Mouse (Mus musculus) hindbrain, embryonic 11.5 days (tissue): ENCODE measurements around the gene Olfr612. TPM values are rescaled to one million over a fixed set of nuclear protein-coding genes. Genes with fewer than 3 reads are reported as not detected.
"Not testable (repeated sequence)": the region's sequence is repeated elsewhere in the genome, so short reads cannot be mapped to it uniquely, and the experiment has no call there.

ENCODE experiments used
- ATAC-seq: fragments of 200-750 bp; cut with Nextera tagmentation; 2 replicates; pipeline ENCODE4 v1.8.0; 2017; ENCODE audit warnings: mild to moderate bottlenecking, moderate TSS enrichment, moderate library complexity; ENCODE audit not compliant: low FRiP score
- DNase-seq: peaks from one replicate; pipeline ENCODE4 v3.0.0-alpha.2; 2015; ENCODE audit warnings: low spot score
- H3K27ac ChIP-seq: fragments of 300-500 bp; sonication (generic); 2 replicates; pipeline ENCODE4 v1.5.1; 2014; ENCODE audit warnings: mild to moderate bottlenecking, low read depth, low read length
- H3K27me3 ChIP-seq: fragments of 300-500 bp; sonication (generic); 2 replicates; pipeline ENCODE4 v1.6.1; 2014; ENCODE audit warnings: mild to moderate bottlenecking, low read length, moderate library complexity, mixed read lengths; ENCODE audit not compliant: control insufficient read depth, insufficient read depth
- H3K36me3 ChIP-seq: fragments of 300-500 bp; sonication (generic); 2 replicates; pipeline ENCODE4 v1.6.1; 2014; ENCODE audit warnings: mild to moderate bottlenecking, low read length, moderate library complexity, mixed read lengths; ENCODE audit not compliant: control insufficient read depth, insufficient read depth
- H3K4me1 ChIP-seq: fragments of 300-500 bp; sonication (generic); replicated peaks from 2 replicates; pipeline ENCODE4 v1.6.1; 2014; ENCODE audit warnings: low read length, mixed read lengths; ENCODE audit not compliant: control insufficient read depth, insufficient read depth
- H3K4me2 ChIP-seq: fragments of 300-500 bp; sonication (generic); replicated peaks from 2 replicates; pipeline ENCODE4 v1.6.1; 2014; ENCODE audit warnings: mild to moderate bottlenecking, low read depth, low read length
- H3K4me3 ChIP-seq: fragments of 300-500 bp; sonication (generic); 2 replicates; pipeline ENCODE4 v1.5.1; 2014; ENCODE audit warnings: low read depth, low read length
- H3K9ac ChIP-seq: fragments of 300-500 bp; sonication (generic); 2 replicates; pipeline ENCODE4 v1.6.1; 2014; ENCODE audit warnings: low read depth, low read length
- H3K9me3 ChIP-seq: fragments of 300-500 bp; sonication (generic); 2 replicates; pipeline ENCODE4 v1.6.1; 2016; ENCODE audit warnings: low read length; ENCODE audit not compliant: control insufficient read depth
- WGBS: fragments of 180-500 bp; shearing (Covaris S2); extraction: QIAGEN DNeasy Blood & Tissue Kit; methylation state at CpG from one replicate; pipeline ENCODE4 v1.1.7; 2014; 5-methylcytosine and 5-hydroxymethylcytosine counted together
- polyA plus RNA-seq: library from polyadenylated mRNA; unstranded; fragments of >200 nt; fragmentation: Nextera tagmentation; extraction: Ambion mirVana; gene quantifications from 2 replicates; pipeline ENCODE4 v1.2.1, GENCODE M21; 2014

The Olfr612 gene
- not detected in 2 replicates for polyA plus RNA-seq

DNA sequence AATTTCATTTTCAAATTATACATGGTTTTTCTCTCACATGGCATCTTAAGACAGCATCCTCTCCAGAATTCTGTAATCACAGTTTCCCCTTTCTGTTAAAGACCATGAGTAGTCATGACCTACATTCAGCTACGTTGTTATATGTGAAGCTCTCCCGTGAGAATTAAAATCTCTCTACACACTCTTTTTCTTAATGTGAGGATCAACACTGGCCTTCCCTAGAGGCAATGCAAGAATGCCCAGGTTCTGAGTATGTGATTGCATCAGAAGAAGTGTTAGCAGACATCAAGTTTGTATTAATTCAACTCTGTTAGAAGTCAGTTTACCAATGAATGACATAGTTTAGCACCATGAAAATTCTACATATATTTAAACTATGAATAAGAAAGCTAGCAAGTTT, at the start of gene Olfr612:
Gene Olfr612, minus strand, starts transcription at position 101 of the 400 bp plus-strand sequence.
- H3K4me1 ChIP-seq, H3K9me3 ChIP-seq, H3K9ac ChIP-seq, ATAC-seq, H3K4me2 ChIP-seq, DNase-seq, H3K36me3 ChIP-seq, H3K4me3 ChIP-seq, H3K27ac ChIP-seq, H3K27me3 ChIP-seq: not testable (repeated sequence)
- WGBS, result 85% methylated on average over 2 of the region's 2 CpGs

DNA sequence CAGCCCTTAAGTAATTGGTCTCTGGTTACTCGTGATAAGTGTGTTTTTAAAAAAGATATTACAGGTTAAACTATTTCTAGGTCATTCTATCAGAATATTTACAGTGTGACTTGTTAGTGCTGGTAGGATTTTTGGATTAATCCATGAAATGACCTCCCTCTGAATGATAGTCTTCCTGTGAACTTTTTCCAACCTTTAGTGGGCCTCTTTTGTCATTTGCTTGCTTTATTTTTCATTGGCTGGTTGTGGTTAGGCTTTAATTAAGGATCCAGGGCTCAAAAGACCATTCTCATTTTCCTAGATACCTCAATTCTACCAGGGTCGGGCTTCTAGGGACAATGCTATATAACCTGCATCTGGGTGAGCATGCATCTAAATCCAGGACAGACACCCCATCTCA, 47.3 kb upstream of the Olfr612 start, which contains the start of gene Olfr618:
Gene Olfr618, plus strand, starts transcription at position 301 of the 400 bp plus-strand sequence.
- no peak for ATAC-seq
- Histone ChIP-seq H3K27me3 (no peaks in the 10 kb centered on the region), H3K9ac (no peak within 1 kb of the TSS), H3K4me3 (no peak within 1 kb of the TSS), H3K36me3 (no peaks in the 10 kb centered on the region), H3K4me2 (no peak within 1 kb of the TSS), H3K27ac (no peak within 1 kb of the TSS), H3K4me1 (no peaks in the 10 kb centered on the region), H3K9me3 (no peaks in the 10 kb centered on the region)
- 67% methylated on average over 2 of the region's 2 CpGs for WGBS
- DNase-seq, result no peak

- DNase-seq, result no peak
These were observed 30.2 kb upstream of the Olfr612 start, which contains the start of gene Olfr617 for GRCm38 (mm10) chr7:103572761-103573160. Olfr617 (plus strand) TSS chr7:103573061.

DNA sequence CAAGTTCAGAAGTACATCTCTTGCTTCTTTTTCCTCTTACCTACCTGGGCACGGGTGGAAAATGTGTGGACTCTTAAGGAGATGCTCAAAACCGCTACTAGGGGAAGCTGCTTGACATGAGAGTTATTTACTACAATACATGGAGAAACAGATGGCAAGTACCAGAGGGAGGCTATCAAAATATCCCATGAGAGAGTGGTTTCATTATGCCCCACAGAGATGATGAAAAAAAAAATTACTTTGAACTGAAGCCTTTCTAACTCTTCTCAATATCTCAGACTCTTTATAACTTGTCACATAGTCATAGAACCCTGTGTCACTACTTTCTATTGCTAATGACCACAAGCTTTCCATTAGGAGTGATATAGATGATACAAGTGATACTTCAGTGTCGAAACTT, 26.5 kb upstream of the Olfr612 start, which contains the start of gene Olfr616:
Gene Olfr616, minus strand, starts transcription at position 101 of the 400 bp plus-strand sequence.
- no peaks in the 10 kb centered on the region for H3K4me1 ChIP-seq
- H3K4me2 ChIP-seq, result no peak within 1 kb of the TSS
- WGBS, result 77% methylated on average over 3 of the region's 3 CpGs

More at GRCm38 (mm10) chr7:103572761-103573160, 30.2 kb upstream of the Olfr612 start, which contains the start of gene Olfr617:
- H3K4me1 ChIP-seq, result no peaks in the 10 kb centered on the region
- H3K27me3 ChIP-seq, result no peaks in the 10 kb centered on the region
- H3K36me3 ChIP-seq, result no peaks in the 10 kb centered on the region
- H3K27ac ChIP-seq, result no peak within 1 kb of the TSS
- H3K9me3 ChIP-seq, result no peaks in the 10 kb centered on the region
- no peak within 1 kb of the TSS for H3K9ac ChIP-seq
- ATAC-seq, result no peak
- no peak within 1 kb of the TSS for H3K4me2 ChIP-seq
- WGBS, result 90% methylated on average over 1 of the region's 1 CpGs
- no peak within 1 kb of the TSS for H3K4me3 ChIP-seq

DNA sequence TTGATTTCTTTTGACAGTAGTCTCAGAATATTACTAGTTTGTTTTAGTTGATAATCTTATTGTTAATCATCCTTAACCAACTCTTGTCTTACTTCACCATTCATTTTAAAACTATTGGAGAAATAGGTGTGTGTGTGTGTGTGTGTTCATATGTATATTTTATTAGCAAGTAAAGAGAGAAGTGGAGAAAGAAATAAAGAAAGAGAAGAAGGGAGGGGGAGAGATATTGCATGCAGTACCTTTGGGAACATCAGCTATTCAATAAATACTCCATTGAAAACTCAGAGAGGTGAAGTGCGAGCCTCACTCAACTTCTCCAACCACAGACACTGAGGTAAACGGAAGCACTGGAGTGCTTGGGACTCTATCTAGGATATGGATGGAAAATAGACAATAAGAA, 13.3 kb upstream of the Olfr612 start, which contains the start of gene Olfr615:
Gene Olfr615, plus strand, starts transcription at position 301 of the 400 bp plus-strand sequence.
- Histone ChIP-seq H3K4me1 (no peaks in the 10 kb centered on the region), H3K27me3 (no peaks in the 10 kb centered on the region), H3K9ac (no peak within 1 kb of the TSS), H3K9me3 (no peaks in the 10 kb centered on the region), H3K4me3 (no peak within 1 kb of the TSS), H3K27ac (no peak within 1 kb of the TSS), H3K36me3 (no peaks in the 10 kb centered on the region), H3K4me2 (no peak within 1 kb of the TSS)
- ATAC-seq (no peak), DNase-seq (no peak)
- 87% methylated on average over 2 of the region's 2 CpGs for WGBS

More for the DNA sequence above, 26.5 kb upstream of the Olfr612 start, which contains the start of gene Olfr616:
- Histone ChIP-seq H3K27me3 (no peaks in the 10 kb centered on the region), H3K27ac (no peak within 1 kb of the TSS), H3K9me3 (no peaks in the 10 kb centered on the region), H3K4me3 (no peak within 1 kb of the TSS), H3K36me3 (no peaks in the 10 kb centered on the region), H3K9ac (no peak within 1 kb of the TSS)
- no peak for ATAC-seq
- no peak for DNase-seq

GRCm38 (mm10) chr7:103547774-103548173, 5.3 kb upstream of the Olfr612 start, which contains the start of gene Olfr613:
Olfr613 (plus strand) TSS chr7:103548074.
- no peak within 1 kb of the TSS for H3K9ac ChIP-seq
- no peaks in the 10 kb centered on the region for H3K36me3 ChIP-seq
- H3K4me2 ChIP-seq, result no peak within 1 kb of the TSS
- no peaks in the 10 kb centered on the region for H3K9me3 ChIP-seq
- ATAC-seq (no peak), DNase-seq (no peak)
- H3K4me3 ChIP-seq, result no peak within 1 kb of the TSS
- H3K27me3 ChIP-seq, result no peaks in the 10 kb centered on the region
- 86% methylated on average over 2 of the region's 2 CpGs for WGBS
- H3K27ac ChIP-seq, result no peak within 1 kb of the TSS
- no peaks in the 10 kb centered on the region for H3K4me1 ChIP-seq

GRCm38 (mm10) chr7:103520746-103521145, 21.8 kb downstream of the Olfr612 start, which contains the start of gene Olfr611:
Olfr611 (minus strand) TSS chr7:103520846.
- H3K27ac ChIP-seq, H3K36me3 ChIP-seq, ATAC-seq, H3K9ac ChIP-seq, H3K4me3 ChIP-seq, H3K9me3 ChIP-seq, H3K4me2 ChIP-seq, H3K4me1 ChIP-seq, H3K27me3 ChIP-seq, DNase-seq: not testable (repeated sequence)
- 71% methylated on average over 1 of the region's 1 CpGs for WGBS

DNA sequence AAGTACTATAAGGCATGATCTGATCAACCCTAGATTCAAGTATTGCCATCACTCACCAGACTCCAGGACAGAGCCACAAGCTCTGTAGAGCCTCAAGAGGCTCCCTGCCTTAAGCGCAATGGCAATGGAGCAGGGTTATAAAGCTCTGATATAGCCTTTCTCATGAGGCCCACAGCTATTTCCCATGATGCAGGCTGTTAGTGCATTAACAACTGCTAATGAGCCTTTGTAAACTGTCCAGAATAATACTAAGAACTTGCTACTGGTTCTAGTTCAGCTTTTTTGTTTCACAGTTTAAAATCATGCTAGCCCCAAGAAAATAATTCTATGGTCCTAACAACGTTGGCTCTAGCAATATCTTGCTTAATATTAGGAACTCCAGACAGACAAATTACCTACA, 30.5 kb downstream of the Olfr612 start, which contains the start of gene Olfr610:
Gene Olfr610, minus strand, starts transcription at position 101 of the 400 bp plus-strand sequence.
- H3K27ac ChIP-seq, result no peak within 1 kb of the TSS
- ATAC-seq (no peak), DNase-seq (no peak)
- no peaks in the 10 kb centered on the region for H3K9me3 ChIP-seq
- H3K4me3 ChIP-seq, result no peak within 1 kb of the TSS
- H3K9ac ChIP-seq, result no peak within 1 kb of the TSS
- WGBS, result 88% methylated on average over 2 of the region's 2 CpGs
- no peak within 1 kb of the TSS for H3K4me2 ChIP-seq
- no peaks in the 10 kb centered on the region for H3K27me3 ChIP-seq
- no peaks in the 10 kb centered on the region for H3K36me3 ChIP-seq
- no peaks in the 10 kb centered on the region for H3K4me1 ChIP-seq

GRCm38 (mm10) chr7:103497962-103498361, 44.6 kb downstream of the Olfr612 start, which contains the start of gene Olfr609:
Olfr609 (minus strand) TSS chr7:103498062.
- H3K27me3 ChIP-seq, result no peaks in the 10 kb centered on the region
- no peak within 1 kb of the TSS for H3K4me2 ChIP-seq
- WGBS, result 68% methylated on average over 1 of the region's 1 CpGs
- no peaks in the 10 kb centered on the region for H3K4me1 ChIP-seq
- ATAC-seq, result no peak
- H3K9me3 ChIP-seq, result no peaks in the 10 kb centered on the region
- DNase-seq, result no peak
- H3K36me3 ChIP-seq, result no peaks in the 10 kb centered on the region
- no peak within 1 kb of the TSS for H3K4me3 ChIP-seq
- H3K27ac ChIP-seq, result no peak within 1 kb of the TSS
- H3K9ac ChIP-seq, result no peak within 1 kb of the TSS
